In the genomic region with DNA sequence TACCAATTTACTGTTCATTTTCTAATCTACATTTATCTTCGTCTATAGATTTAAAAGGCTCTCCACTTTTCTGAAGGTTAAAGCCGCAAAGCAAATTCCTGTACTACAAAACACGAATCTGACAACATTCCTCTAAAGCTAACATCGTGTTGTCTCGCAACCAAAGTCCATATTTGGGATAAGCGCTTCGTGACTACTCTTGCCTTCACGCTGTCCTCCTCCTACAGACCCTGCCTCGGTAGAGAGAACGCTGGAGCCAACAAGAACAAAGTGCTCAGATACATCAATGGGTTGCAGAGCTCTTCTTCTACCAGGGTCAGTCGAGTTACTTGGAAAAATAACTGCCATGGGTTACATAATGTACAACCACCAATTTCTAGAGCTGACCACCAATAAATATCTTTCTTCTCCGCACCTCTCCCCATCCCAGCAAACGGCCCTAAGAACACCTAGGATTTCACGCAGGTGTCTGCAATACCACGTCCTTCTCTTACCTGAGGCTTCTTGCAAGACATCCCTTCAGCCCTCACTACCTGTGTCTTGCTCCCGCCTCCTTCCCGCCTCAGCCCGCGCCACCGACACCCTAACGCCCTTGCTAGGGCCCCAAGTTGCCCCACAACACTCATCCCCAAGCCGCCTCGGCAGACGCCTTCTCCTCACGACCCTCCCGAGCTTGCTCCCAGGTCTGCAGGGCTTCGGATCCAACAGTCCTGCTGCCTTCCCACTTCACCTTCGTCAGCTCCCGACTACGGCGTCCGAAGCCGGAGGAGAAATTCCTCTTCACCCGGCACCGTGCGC, we compare ENCODE assay signal across 8 mouse cellular contexts. TPM values are rescaled to one million over a fixed set of nuclear protein-coding genes. Genes with fewer than 3 reads are reported as not detected.
DNase-seq lines count a peak whose midpoint lies in the region; ATAC-seq and TF ChIP-seq lines count a peak whose summit lies in the region.

No protein-coding gene starts in this region.

- H3K9ac ChIP-seq in ES-Bruce4 (ENCODE audit: low read depth, poor library complexity, severe bottlenecking), result peak overlapping the region; percentile 47
- peak overlapping the region; percentile 90 for H3K9ac ChIP-seq in heart, embryonic 16.5 days (ENCODE audit: low read length)
- H3K9ac ChIP-seq in limb, embryonic 13.5 days, result peak overlapping the region; percentile 89
- peak overlapping the region; percentile 87 for H3K9ac ChIP-seq in midbrain, embryonic 16.5 days (ENCODE audit: low read depth, low read length)

- TF ChIP-seq CTCF in ES-Bruce4 (IDR thresholded peaks at IDR 0.05; ENCODE audit: low read depth, low read length), result no peak

- TF ChIP-seq POLR2A in ES-Bruce4 (IDR thresholded peaks at IDR 0.05; ENCODE audit: insufficient read depth, low read length), result no peak

- no peak overlapping the region for H3K27ac ChIP-seq in ES-Bruce4 (ENCODE audit: insufficient read depth, low read length)
- 0 out of 2 replicates have a peak overlapping the region, but pooled peaks have one; percentile 55 for H3K27ac ChIP-seq in heart, embryonic 16.5 days (ENCODE audit: low read length)
- no peak overlapping the region for H3K27ac ChIP-seq in limb, embryonic 13.5 days
- peak overlapping the region; percentile 75 for H3K27ac ChIP-seq in midbrain, embryonic 16.5 days (ENCODE audit: low read length)

- no peaks in the 10 kb centered on the region for H3K4me1 ChIP-seq in ES-Bruce4 (ENCODE audit: control insufficient read depth, insufficient read depth, low read length)
- peaks cover 10% of the 10 kb centered on the region for H3K4me1 ChIP-seq in heart, embryonic 16.5 days (ENCODE audit: control insufficient read depth, insufficient read depth, low read length)
- peaks cover 19% of the 10 kb centered on the region for H3K4me1 ChIP-seq in limb, embryonic 13.5 days
- peaks cover 12% of the 10 kb centered on the region for H3K4me1 ChIP-seq in midbrain, embryonic 16.5 days (ENCODE audit: control insufficient read depth, insufficient read depth, low read length)

- WGBS in heart, embryonic 16.5 days, result 3% methylated on average over 35 of the region's 36 CpGs
- 6% methylated on average over 35 of the region's 36 CpGs for WGBS in limb, embryonic 13.5 days
- 5% methylated on average over 35 of the region's 36 CpGs for WGBS in midbrain, embryonic 16.5 days

- peak overlapping the region; percentile 80 for H3K4me3 ChIP-seq in ES-Bruce4 (ENCODE audit: low read depth, low read length)
- peak overlapping the region; percentile 98 for H3K4me3 ChIP-seq in heart, embryonic 16.5 days (ENCODE audit: low read length)
- peak overlapping the region; percentile 78 for H3K4me3 ChIP-seq in limb, embryonic 13.5 days
- H3K4me3 ChIP-seq in midbrain, embryonic 16.5 days (ENCODE audit: low read depth, low read length), result peak overlapping the region; percentile 63

- H3K4me2 ChIP-seq in heart, embryonic 16.5 days (ENCODE audit: low read depth, low read length), result peak overlapping the region; percentile 69
- peak overlapping the region; percentile 85 for H3K4me2 ChIP-seq in limb, embryonic 13.5 days (replicated peaks)
- H3K4me2 ChIP-seq in midbrain, embryonic 16.5 days (ENCODE audit: low read length), result peak overlapping the region; percentile 96

- no peaks in the 10 kb centered on the region for H3K27me3 ChIP-seq in ES-Bruce4 (ENCODE audit: control insufficient read depth, insufficient read depth, low read length, poor library complexity, severe bottlenecking)
- no peaks in the 10 kb centered on the region for H3K27me3 ChIP-seq in heart, embryonic 16.5 days (ENCODE audit: control insufficient read depth, insufficient read depth, low read length)
- no peaks in the 10 kb centered on the region for H3K27me3 ChIP-seq in limb, embryonic 13.5 days
- H3K27me3 ChIP-seq in midbrain, embryonic 16.5 days (ENCODE audit: control insufficient read depth, insufficient read depth, low read depth, low read length), result no peaks in the 10 kb centered on the region

- H3K36me3 ChIP-seq in ES-Bruce4 (ENCODE audit: control insufficient read depth, insufficient read depth, low read length, poor library complexity, severe bottlenecking), result no peaks in the 10 kb centered on the region
- no peaks in the 10 kb centered on the region for H3K36me3 ChIP-seq in heart, embryonic 16.5 days (ENCODE audit: control insufficient read depth, insufficient read depth)
- no peaks in the 10 kb centered on the region for H3K36me3 ChIP-seq in limb, embryonic 13.5 days
- no peaks in the 10 kb centered on the region for H3K36me3 ChIP-seq in midbrain, embryonic 16.5 days (ENCODE audit: control insufficient read depth, insufficient read depth, low read length)

- ATAC-seq in heart, embryonic 16.5 days (replicated peaks; ENCODE audit: extremely low read depth, insufficient read depth, low FRiP score), result peak; percentile 24; the same call in 1 of the 2 replicates
- peak; percentile 74 for ATAC-seq in limb, embryonic 13.5 days (ENCODE audit: low FRiP score, low read depth)
- ATAC-seq in midbrain, embryonic 16.5 days, result peak; percentile 90

- H3K9me3 ChIP-seq in ES-Bruce4 (replicated peaks; ENCODE audit: control insufficient read depth, insufficient read depth, low read length, poor library complexity, severe bottlenecking), result no peaks in the 10 kb centered on the region
- no peaks in the 10 kb centered on the region for H3K9me3 ChIP-seq in heart, embryonic 16.5 days (replicated peaks; ENCODE audit: control insufficient read depth, low read length)
- no peaks in the 10 kb centered on the region for H3K9me3 ChIP-seq in limb, embryonic 13.5 days
- no peaks in the 10 kb centered on the region for H3K9me3 ChIP-seq in midbrain, embryonic 16.5 days (replicated peaks; ENCODE audit: control insufficient read depth, low read length, poor library complexity, severe bottlenecking)

- peak; percentile 35 for DNase-seq in kidney, adult 9 months
- no peak for DNase-seq in kidney, adult 18-20 months
- peak; percentile 19 for DNase-seq in c-Kit-positive CD71-positive TER-119-positive erythroid progenitor cells, embryonic 14.5 days (ENCODE audit: low spot score)
- DNase-seq in urinary bladder, postnatal 14 days (ENCODE audit: low spot score), result no peak

- TF ChIP-seq EP300 in ES-Bruce4 (IDR thresholded peaks at IDR 0.05; ENCODE audit: insufficient read depth, low read depth, low read length), result no peak

RNA-seq across cellular contexts. Expression of a gene that starts 0.6 kb away (rescaled TPM):
- polyA plus RNA-seq in ES-Bruce4 (2011; ENCODE audit: insufficient read depth, insufficient read length, low read depth, missing spikeins), result 12.4 and 16.6 TPM in 2 replicates
- 3.9 and 4.8 TPM in 2 replicates for polyA plus RNA-seq in heart, embryonic 16.5 days (2015; fragmentation: Nextera tagmentation; extraction: Ambion mirVana)
- polyA plus RNA-seq in limb, embryonic 13.5 days (2015; fragmentation: Nextera tagmentation; extraction: Ambion mirVana), result 7.5 and 8.2 TPM in 2 replicates
- polyA plus RNA-seq in midbrain, embryonic 16.5 days (2015; fragmentation: Nextera tagmentation; extraction: Ambion mirVana), result 15.5 and 17.3 TPM in 2 replicates

RNA-seq across cellular contexts. Expression of a gene that starts 0.6 kb away (rescaled TPM):
- polyA plus RNA-seq in ES-Bruce4 (2011; ENCODE audit: insufficient read depth, insufficient read length, low read depth, missing spikeins), result 87.0 and 97.9 TPM in 2 replicates
- polyA plus RNA-seq in heart, embryonic 16.5 days (2015; fragmentation: Nextera tagmentation; extraction: Ambion mirVana), result 219 and 220 TPM in 2 replicates
- polyA plus RNA-seq in limb, embryonic 13.5 days (2015; fragmentation: Nextera tagmentation; extraction: Ambion mirVana), result 163 and 167 TPM in 2 replicates
- 173 and 175 TPM in 2 replicates for polyA plus RNA-seq in midbrain, embryonic 16.5 days (2015; fragmentation: Nextera tagmentation; extraction: Ambion mirVana)

Comparison
In these comparisons a context has a peak if more than half of its experiments do, and no peak if none do; other contexts are left out.
1. DNase-seq: peak in kidney, adult 9 months (single experiment) and c-Kit-positive CD71-positive TER-119-positive erythroid progenitor cells, embryonic 14.5 days (single experiment); none in kidney, adult 18-20 months (single experiment) and urinary bladder, postnatal 14 days (single experiment).
2. H3K27ac ChIP-seq: peak in heart, embryonic 16.5 days (single experiment) and midbrain, embryonic 16.5 days (single experiment); none in ES-Bruce4 (single experiment) and limb, embryonic 13.5 days (single experiment).
3. ATAC-seq: peak in every context shown above with its lines; median percentile 90 in midbrain, embryonic 16.5 days; 74 in limb, embryonic 13.5 days; 24 in heart, embryonic 16.5 days.
4. Peak in every context shown above with its lines, with median percentiles within 50 percentile points of each other: H3K4me3 ChIP-seq, H3K9ac ChIP-seq and H3K4me2 ChIP-seq.